Mouse (Mus musculus): ENCODE measurements around the gene Pdpr. TPM values are rescaled to one million over a fixed set of nuclear protein-coding genes. Genes with fewer than 3 reads are reported as not detected.
"Not testable (repeated sequence)": the region's sequence is repeated elsewhere in the genome, so short reads cannot be mapped to it uniquely, and the experiment has no call there.

The Pdpr gene
- polyA plus RNA-seq, 1 experiment from 2014 or later, result 11.3 TPM

DNA sequence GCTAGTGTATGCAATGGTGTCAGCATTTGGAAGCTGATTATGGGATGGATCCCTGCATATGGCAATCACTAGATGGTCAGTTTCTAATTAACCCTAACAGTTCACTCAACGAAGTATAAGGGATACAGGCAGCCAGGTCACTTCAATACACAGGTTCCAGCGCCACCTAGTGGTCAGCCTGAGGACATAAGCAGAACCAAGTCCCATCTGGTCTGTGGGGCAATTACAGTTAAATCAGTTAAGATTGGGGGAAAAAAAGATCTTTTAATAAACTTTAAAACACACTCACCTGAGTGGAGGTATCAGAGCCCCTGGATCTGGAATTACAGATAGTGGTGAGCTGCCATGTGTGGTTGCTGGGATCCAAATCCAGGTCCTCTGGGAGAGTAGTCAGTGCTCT lies 4.3 kb upstream of the Pdpr start:
- DNase-seq (ENCODE audit: low spot score), result peak; percentile 77

DNA sequence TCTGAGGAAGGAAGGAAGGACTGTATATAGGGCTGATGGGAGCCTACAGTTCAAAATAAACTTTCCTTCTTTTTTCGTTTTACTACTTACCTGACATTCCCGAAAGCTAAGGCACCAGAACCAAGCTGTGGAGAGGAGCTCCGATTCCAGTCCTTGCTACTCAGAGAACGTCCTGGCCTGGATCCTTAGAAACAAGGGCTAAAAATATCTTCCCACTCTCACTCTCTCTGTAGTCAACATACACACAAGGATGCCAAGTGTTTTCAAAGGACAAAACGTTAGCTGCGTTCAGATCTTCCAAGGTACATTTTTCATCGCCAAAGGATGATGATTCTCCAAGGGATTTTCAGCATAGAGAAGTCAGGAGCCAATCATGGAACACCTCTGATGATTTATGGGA lies 2.7 kb upstream of the Pdpr start:
- DNase-seq (ENCODE audit: low spot score), result no peak

DNA sequence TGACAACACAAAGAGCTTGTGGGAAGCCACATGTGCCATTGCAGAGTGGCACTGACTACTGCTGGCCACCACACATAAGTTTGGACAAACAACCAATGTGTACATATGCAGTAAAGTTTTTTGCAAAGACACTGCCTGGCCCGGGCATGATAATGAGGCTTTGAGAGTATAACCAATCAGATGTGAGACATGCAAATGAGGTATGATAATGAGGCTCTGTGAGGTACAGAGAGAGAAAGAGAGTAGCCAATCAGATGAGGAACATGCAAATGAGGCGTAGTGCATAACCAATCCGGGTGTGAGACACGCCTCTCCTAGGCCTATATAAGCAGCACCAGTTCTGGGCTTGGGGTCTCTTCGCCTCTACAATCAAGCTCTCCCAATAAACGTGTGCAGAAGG lies 2.1 kb upstream of the Pdpr start, which contains the start of gene Clec18a:
Clec18a (minus strand) TSS at position 101 of the 400 bp plus-strand sequence.
- DNase-seq (ENCODE audit: low spot score), result not testable (repeated sequence)

DNA sequence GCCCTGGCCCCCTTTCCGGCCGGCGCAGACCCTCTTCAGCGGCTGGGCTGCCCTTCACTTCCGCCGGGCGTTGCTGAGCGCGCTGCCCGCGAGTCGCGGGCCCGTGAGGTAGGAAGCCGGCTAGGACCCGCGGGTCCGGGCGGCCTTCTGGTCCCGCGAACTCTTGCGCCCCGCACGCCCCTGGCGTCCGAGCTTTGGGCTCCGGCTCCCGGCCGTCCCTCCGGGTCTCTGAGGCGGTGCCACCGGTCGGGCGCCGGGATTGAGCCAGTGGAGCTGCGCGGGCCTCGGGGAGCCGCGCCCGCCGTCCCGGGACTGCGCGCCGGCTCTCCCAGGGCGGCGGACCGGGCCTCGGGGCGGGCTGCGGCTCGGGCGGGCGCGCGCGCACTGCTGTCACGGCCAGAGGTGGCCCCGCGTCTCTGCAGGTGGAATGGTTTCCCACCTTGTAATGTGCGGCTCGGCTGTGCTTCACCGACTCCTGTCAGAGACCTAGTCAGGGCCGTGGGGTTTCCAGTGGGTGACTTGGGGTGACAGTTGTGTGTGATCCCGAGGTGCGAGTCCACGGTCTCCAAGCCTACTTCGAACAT lies 381 bp downstream of the Pdpr start:
- DNase-seq (ENCODE audit: low spot score), result peak; percentile 22

DNA sequence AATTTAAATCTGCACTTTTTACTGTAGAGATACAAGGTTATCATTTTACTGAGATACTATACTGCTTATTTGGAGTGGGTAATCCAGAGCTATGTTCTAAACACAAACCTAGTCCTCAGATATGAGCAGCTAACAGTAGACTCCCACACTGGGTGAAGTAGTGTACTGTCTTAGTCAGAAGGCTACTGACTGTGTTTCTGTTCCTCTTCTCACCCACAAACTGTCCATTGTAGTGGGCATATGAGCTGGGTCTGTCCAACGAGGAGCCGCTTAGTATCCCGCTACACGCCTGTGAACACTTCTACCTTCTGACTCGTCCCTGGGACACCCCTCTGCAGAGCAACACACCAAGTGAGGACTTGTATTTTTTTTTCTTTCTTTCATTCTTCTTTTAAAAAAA lies 20.5 kb downstream of the Pdpr start:
- no peak for DNase-seq (ENCODE audit: low spot score)

DNA sequence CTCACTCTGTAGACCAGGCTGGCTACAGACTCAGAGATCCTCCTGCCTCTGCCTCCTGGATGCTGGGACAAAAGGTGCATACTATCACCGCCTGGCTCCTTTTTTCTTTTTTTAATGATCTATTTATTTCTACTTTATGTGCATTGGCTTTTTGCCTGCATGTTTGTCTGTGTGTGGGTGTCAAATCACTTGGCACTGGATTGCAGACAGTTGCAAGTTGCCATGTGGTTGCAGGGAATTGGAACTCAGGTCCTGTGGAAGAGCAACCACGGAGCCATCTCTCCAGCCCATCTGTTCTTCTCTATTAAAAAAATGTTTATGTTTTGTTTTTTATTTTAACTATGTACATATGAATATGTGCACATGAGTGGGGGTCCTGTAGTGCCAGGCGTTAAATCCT lies 25.1 kb downstream of the Pdpr start:
- DNase-seq (ENCODE audit: low spot score), result no peak

DNA sequence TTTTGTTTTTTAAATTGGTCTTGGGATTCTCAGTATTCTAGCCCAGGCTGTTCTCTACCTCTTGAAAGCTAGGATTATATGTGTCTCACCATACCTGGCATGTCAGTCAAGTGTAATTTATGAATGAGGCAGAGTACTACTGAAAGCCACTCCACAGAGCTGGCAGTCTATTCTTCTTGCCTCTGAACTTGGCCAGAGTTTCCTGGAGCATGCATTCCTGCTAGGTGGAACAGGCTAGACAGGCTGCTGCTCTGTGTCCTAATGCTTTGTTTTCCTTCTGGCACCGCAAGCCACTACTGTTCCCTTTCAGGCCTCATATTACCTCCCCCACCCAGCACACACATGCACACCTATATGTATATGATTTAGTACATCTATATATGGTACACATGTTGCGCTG lies 36.3 kb downstream of the Pdpr start:
- no peak for DNase-seq (ENCODE audit: low spot score)

DNA sequence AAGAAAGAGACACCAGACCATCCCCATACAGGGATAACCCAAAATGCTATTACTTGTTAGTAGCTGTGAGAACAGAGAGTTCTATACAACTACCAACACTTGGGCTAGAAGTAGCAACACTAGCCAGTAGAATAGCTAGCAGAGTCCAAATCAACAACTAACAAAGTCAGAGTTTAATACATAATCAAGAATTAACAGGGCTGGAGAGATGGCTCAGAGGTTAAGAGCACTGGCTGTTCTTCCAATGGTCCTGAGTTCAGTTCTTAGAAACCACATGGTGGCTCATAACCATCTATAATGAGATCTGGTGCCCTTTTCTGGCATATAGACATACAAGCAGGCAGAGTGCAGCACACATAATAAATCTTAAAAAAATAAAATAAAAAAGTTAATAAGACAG lies 48.1 kb downstream of the Pdpr start:
- DNase-seq (ENCODE audit: low spot score), result no peak

DNA sequence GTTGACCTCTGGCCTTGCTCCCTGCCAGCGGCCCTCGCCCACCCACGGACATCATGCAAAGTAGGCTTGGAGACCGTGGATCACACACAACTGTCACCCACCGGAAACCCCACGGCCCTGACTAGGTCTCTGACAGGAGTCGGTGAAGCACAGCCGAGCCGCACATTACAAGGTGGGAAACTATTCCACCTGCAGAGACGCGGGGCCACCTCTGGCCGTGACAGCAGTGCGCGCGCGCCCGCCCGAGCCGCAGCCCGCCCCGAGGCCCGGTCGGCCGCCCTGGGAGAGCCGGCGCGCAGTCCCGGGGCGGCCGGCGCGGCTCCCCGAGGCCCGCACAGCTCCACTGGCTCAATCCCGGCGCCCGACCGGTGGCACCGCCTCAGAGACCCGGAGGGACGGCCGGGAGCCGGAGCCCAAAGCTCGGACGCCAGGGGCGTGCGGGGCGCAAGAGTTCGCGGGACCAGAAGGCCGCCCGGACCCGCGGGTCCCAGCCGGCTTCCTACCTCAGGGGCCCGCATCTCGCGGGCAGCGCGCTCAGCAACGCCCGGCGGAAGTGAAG lies 50.5 kb downstream of the Pdpr start:
- peak; percentile 21 for DNase-seq (ENCODE audit: low spot score)

DNA sequence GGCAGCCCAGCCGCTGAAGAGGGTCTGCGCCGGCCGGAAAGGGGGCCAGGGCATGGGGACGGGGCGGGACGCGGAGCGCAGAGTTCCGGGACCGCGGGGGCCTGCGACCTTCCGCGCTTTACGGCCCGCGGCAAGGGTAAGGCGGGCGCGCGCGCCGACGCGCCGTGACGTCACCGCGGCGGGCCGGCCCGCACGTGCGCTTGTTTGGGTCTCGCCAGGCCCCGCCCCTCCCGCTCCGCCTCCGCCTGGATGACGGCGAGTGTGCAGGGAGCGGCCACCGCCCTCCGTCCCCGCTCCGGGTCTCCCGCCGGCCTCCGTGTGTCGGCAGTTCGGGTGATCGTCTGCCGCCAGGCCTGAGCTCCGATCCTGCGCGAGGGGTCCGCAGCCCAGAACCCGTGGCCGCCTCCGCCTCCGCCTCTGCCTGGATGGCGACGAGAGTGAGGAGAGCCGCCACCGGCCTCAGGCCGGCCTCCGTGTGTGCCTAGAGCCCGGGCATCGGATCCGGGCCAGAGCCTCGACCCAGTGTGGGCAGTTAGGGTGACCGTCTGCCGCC lies 51.1 kb downstream of the Pdpr start:
- DNase-seq (ENCODE audit: low spot score), result peak; percentile 92

DNA sequence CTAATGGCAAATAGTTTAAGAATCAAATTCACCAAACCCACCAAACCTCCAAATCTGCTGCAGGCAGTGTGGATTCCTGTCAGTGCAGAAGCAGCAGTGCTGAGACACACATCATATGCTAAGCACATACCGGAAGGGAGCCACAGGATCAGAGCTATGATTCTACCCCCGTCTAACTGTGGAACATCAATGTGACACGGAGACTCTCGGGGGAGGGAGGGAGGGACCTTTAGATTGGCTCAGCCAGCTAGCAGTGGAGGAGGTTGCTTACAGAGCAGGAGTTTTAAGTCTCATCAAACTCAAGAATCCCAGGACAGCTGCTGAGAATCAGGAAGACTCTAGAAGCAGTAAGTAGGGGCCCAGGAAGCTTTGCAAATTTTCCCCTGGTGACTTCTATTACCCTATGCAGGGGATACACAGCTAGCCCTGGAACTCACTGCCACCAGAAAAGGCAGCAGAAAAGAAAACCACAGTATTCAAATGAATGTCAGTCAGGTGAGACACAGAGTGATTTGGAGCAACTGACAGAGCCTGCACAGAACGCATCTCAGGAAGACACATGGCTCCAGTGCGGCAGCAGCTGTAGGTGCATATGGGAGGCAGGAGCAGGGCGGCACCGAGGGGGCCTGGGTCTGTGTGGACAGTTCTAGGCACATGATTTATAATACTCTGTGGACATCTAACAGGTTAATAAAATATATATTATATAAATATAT lies 61.4 kb downstream of the Pdpr start:
- DNase-seq (ENCODE audit: low spot score), result no peak

DNA sequence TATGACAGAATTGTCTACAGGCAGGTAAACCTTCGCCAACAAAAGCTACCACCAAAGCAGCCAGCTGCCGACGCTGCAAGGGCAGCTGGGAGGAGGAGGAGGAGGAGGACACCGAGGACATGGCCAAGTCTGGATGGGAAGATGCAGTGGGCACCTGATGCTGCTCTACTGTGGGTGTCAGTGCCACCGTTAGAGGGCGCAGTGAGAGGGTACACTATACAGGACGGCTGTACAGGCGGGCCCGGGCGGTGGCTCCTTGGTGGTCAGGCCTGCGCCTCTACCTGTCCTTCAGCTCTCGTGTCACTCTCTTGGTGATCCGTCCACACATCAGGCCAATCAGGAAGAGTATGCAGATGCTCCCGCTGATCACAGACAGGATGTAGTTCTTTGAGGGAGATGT lies 63.2 kb downstream of the Pdpr start:
- DNase-seq (ENCODE audit: low spot score), result peak; percentile 44

DNA sequence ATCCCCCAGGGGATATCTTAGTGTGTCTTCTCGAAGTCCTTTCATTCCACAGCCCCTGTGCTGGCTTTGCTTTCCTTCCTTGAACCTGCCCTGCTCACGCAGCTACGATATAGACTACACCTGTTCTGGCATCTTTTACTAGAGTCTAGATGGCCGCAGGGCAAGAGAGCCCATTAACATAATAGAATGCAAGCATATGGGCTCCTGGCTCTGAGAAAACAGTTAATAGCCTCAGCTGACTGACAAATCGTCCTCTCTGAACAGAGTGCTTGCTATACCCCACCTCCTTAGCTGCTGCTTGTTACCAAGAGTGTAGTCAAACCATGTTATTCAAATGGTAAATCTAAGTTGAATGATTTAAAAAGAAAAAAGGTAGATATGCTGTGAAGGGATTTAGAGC lies 77.2 kb downstream of the Pdpr start:
- DNase-seq (ENCODE audit: low spot score), result no peak

DNA sequence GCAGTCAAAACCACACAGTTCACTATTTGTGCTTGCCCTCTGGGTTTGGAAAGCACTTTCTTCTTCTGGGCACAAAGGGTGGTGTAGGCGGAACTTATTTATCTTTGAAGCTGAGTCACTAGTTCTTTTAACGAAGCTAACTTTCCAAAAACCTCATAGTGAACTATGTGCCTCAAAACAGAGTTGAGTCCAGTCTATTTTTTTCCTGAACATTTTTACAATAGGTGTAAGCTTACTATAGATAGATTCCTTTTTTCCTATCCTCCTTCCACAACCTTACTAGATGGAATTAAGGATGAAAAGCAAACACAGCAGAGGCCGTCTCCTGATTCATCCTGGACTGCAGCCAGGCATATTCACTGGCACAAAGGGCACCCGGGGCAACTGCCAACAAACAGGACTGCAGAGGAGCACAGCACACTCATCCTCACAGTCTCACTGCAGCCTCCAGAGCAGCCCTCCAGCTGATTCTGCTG lies 91.1 kb downstream of the Pdpr start:
- DNase-seq (ENCODE audit: low spot score), result no peak

Other genes starting within 250 kb of the Pdpr start
- 46.2 and 49.3 TPM in 2 replicates for gene Cog4, start 248.0 kb upstream of the Pdpr start, polyA plus RNA-seq (2015; fragmentation: Nextera tagmentation; extraction: Ambion mirVana)
- gene Sf3b3, start 247.8 kb upstream of the Pdpr start, polyA plus RNA-seq (2015; fragmentation: Nextera tagmentation; extraction: Ambion mirVana), result 119 and 122 TPM in 2 replicates
- 4.9 and 5.2 TPM in 2 replicates for gene Fuk, start 192.1 kb upstream of the Pdpr start, polyA plus RNA-seq (2015; fragmentation: Nextera tagmentation; extraction: Ambion mirVana)
- 9.0 and 9.5 TPM in 2 replicates for gene St3gal2, start 174.7 kb upstream of the Pdpr start, polyA plus RNA-seq (2015; fragmentation: Nextera tagmentation; extraction: Ambion mirVana)
- gene Ddx19a, start 96.8 kb upstream of the Pdpr start, polyA plus RNA-seq (2015; fragmentation: Nextera tagmentation; extraction: Ambion mirVana), result 15.9 and 16.9 TPM in 2 replicates
- 10.2 and 10.6 TPM in 2 replicates for gene Ddx19b, start 62.9 kb upstream of the Pdpr start, polyA plus RNA-seq (2015; fragmentation: Nextera tagmentation; extraction: Ambion mirVana)
- 33.1 and 33.2 TPM in 2 replicates for gene Aars, start 61.5 kb upstream of the Pdpr start, polyA plus RNA-seq (2015; fragmentation: Nextera tagmentation; extraction: Ambion mirVana)
- 32.3 and 36.7 TPM in 2 replicates for gene Exosc6, start 38.3 kb upstream of the Pdpr start, polyA plus RNA-seq (2015; fragmentation: Nextera tagmentation; extraction: Ambion mirVana)
- 0.18 TPM in 1 of 2 replicates, not detected in the other for gene Clec18a, start 2.2 kb upstream of the Pdpr start, polyA plus RNA-seq (2015; fragmentation: Nextera tagmentation; extraction: Ambion mirVana)
- 26.2 and 28.6 TPM in 2 replicates for gene Glg1, start 164.6 kb downstream of the Pdpr start, polyA plus RNA-seq (2015; fragmentation: Nextera tagmentation; extraction: Ambion mirVana)
- gene Rfwd3, start 205.6 kb downstream of the Pdpr start, polyA plus RNA-seq (2015; fragmentation: Nextera tagmentation; extraction: Ambion mirVana), result 38.3 and 42.1 TPM in 2 replicates
- gene Mlkl, start 243.5 kb downstream of the Pdpr start, polyA plus RNA-seq (2015; fragmentation: Nextera tagmentation; extraction: Ambion mirVana), result 5.0 TPM in 2 replicates

Measured in thymus, postnatal 0 days (tissue).